In genomic region chr2:35651297-35651731, GRCm38 (mm10) we compare ENCODE assay signal across 7 mouse cellular contexts.
A peak's percentile ranks its signal among the peaks of the same experiment; 100 is the strongest.
DNase-seq lines count a peak whose midpoint lies in the region; ATAC-seq and TF ChIP-seq lines count a peak whose summit lies in the region.

No protein-coding gene starts in this region.

- no peak overlapping the region for H3K4me2 ChIP-seq in liver, postnatal 0 days (ENCODE audit: low read depth, low read length)
- H3K4me2 ChIP-seq in liver, embryonic 11.5 days: no peak overlapping the region
- no peak overlapping the region for H3K4me2 ChIP-seq in limb, embryonic 13.5 days (replicated peaks)

- H3K4me3 ChIP-seq in liver, postnatal 0 days (ENCODE audit: low read depth, low read length): no peak overlapping the region
- no peak overlapping the region for H3K4me3 ChIP-seq in liver, embryonic 11.5 days (ENCODE audit: low read depth, low read length)
- no peak overlapping the region for H3K4me3 ChIP-seq in limb, embryonic 13.5 days

- no peak overlapping the region for H3K9ac ChIP-seq in liver, postnatal 0 days (replicated peaks)
- H3K9ac ChIP-seq in liver, embryonic 11.5 days (ENCODE audit: low read depth, low read length): no peak overlapping the region
- H3K9ac ChIP-seq in limb, embryonic 13.5 days: no peak overlapping the region

- no peaks in the 10 kb centered on the region for H3K36me3 ChIP-seq in liver, postnatal 0 days (replicated peaks; ENCODE audit: insufficient read depth, low read length)
- no peaks in the 10 kb centered on the region for H3K36me3 ChIP-seq in liver, embryonic 11.5 days (ENCODE audit: control insufficient read depth, insufficient read depth, low read length)
- peaks cover 11% of the 10 kb centered on the region for H3K36me3 ChIP-seq in limb, embryonic 13.5 days

- no peak for ATAC-seq in liver, postnatal 0 days
- ATAC-seq in liver, embryonic 11.5 days (replicated peaks; ENCODE audit: low FRiP score): no peak
- ATAC-seq in limb, embryonic 13.5 days (ENCODE audit: low FRiP score, low read depth): peak; percentile 14; the same call in 1 of the 2 replicates

- H3K27me3 ChIP-seq in liver, postnatal 0 days (ENCODE audit: insufficient read depth, low read length): no peaks in the 10 kb centered on the region
- H3K27me3 ChIP-seq in liver, embryonic 11.5 days (replicated peaks; ENCODE audit: control insufficient read depth, insufficient read depth, low read length): no peaks in the 10 kb centered on the region
- H3K27me3 ChIP-seq in limb, embryonic 13.5 days: no peaks in the 10 kb centered on the region

- TF ChIP-seq EP300 in liver, postnatal 0 days (IDR thresholded peaks at IDR 0.05; ENCODE audit: low read depth): no peak

- H3K27ac ChIP-seq in liver, postnatal 0 days (ENCODE audit: low read depth): no peak overlapping the region
- no peak overlapping the region for H3K27ac ChIP-seq in liver, embryonic 11.5 days (ENCODE audit: low read depth, low read length)
- H3K27ac ChIP-seq in limb, embryonic 13.5 days: no peak overlapping the region

- 65% methylated on average over 6 of the region's 6 CpGs for WGBS in liver, postnatal 0 days (ENCODE audit: insufficient replicate concordance)
- 64% methylated on average over 6 of the region's 6 CpGs for WGBS in liver, embryonic 11.5 days
- 43% methylated on average over 6 of the region's 6 CpGs for WGBS in limb, embryonic 13.5 days

- peak; percentile 37 for DNase-seq in liver, postnatal 0 days
- no peak for DNase-seq in liver, embryonic 11.5 days (ENCODE audit: low spot score)
- DNase-seq in NIH3T3 (ENCODE audit: low read depth): peak; percentile 67
- peak; percentile 80 for DNase-seq in cerebellum, adult 9-11 months
- peak; percentile 64 for DNase-seq in heart, postnatal 4 days
- peak; percentile 77 for DNase-seq in thymus, postnatal 4 days

- no peaks in the 10 kb centered on the region for H3K9me3 ChIP-seq in liver, postnatal 0 days (ENCODE audit: low read length)
- no peaks in the 10 kb centered on the region for H3K9me3 ChIP-seq in liver, embryonic 11.5 days (ENCODE audit: control insufficient read depth, low read length)
- H3K9me3 ChIP-seq in limb, embryonic 13.5 days: no peaks in the 10 kb centered on the region

- no peaks in the 10 kb centered on the region for H3K4me1 ChIP-seq in liver, postnatal 0 days (ENCODE audit: insufficient read depth)
- H3K4me1 ChIP-seq in liver, embryonic 11.5 days (replicated peaks; ENCODE audit: control insufficient read depth, insufficient read depth, low read length): peaks cover 5% of the 10 kb centered on the region; the same call in 1 of the 2 replicates
- peaks cover 46% of the 10 kb centered on the region for H3K4me1 ChIP-seq in limb, embryonic 13.5 days

- peak; percentile 52 for TF ChIP-seq CTCF in liver, postnatal 0 days (IDR thresholded peaks at IDR 0.05; ENCODE audit: low read depth)
